Mouse (Mus musculus) MEL (cell line): ENCODE data around the gene C1qb. TPM values are rescaled to one million over a fixed set of nuclear protein-coding genes. Genes with fewer than 3 reads are reported as not detected.

Experiments used
- DNase-seq: peaks from one replicate; pipeline ENCODE4 v3.0.0; 2011; ENCODE audit warnings: low read depth, low spot score
- H3K27ac ChIP-seq: 2 replicates; pipeline ENCODE4 v1.5.1; 2012; ENCODE audit warnings: low read depth, mild to moderate bottlenecking, control low read depth, low read length, moderate library complexity; ENCODE audit not compliant: control insufficient read depth
- H3K27me3 ChIP-seq, 2 experiments: fragments of 150-350 bp in 1 of 2; sonication (generic) in 1 of 2; 2 replicates each; pipeline ENCODE4 v1.6.1; 2012; ENCODE audit warnings: low read length in 2 of 2, mild to moderate bottlenecking in 2 of 2, improper control_type of control experiment in 1 of 2, moderate library complexity in 1 of 2; ENCODE audit not compliant: insufficient read depth in 2 of 2, control insufficient read depth in 1 of 2
- H3K36me3 ChIP-seq, 2 experiments: 2 replicates each; pipeline ENCODE4 v1.6.1; 2012 to 2014; ENCODE audit warnings: low read length in 2 of 2, improper control_type of control experiment in 1 of 2, inconsistent platforms in 1 of 2, mild to moderate bottlenecking in 1 of 2; ENCODE audit not compliant: insufficient read depth in 2 of 2, control insufficient read depth in 1 of 2
- H3K4me1 ChIP-seq, 2 experiments: fragments of 150-350 bp in 1 of 2; sonication (generic) in 1 of 2; 2 replicates each; pipeline ENCODE4 v1.6.1; 2012; ENCODE audit warnings: low read length in 2 of 2, improper control_type of control experiment in 1 of 2, mild to moderate bottlenecking in 1 of 2; ENCODE audit not compliant: insufficient read depth in 2 of 2, control insufficient read depth in 1 of 2
- H3K4me3 ChIP-seq, 2 experiments: fragments of 150-350 bp in 1 of 2; sonication (generic) in 1 of 2; 2 replicates each; pipeline ENCODE4 v1.5.1; 2012; ENCODE audit warnings: low read depth in 2 of 2, low read length in 2 of 2, mild to moderate bottlenecking in 2 of 2, moderate library complexity in 2 of 2, control low read depth in 1 of 2, improper control_type of control experiment in 1 of 2; ENCODE audit not compliant: control insufficient read depth in 1 of 2, insufficient read depth in 1 of 2
- H3K79me2 ChIP-seq: 2 replicates; pipeline ENCODE4 v1.6.1; 2012; ENCODE audit warnings: mild to moderate bottlenecking, low read length, moderate library complexity; ENCODE audit not compliant: control insufficient read depth, poor library complexity, insufficient read depth
- H3K9ac ChIP-seq: 2 replicates; pipeline ENCODE4 v1.6.1; 2012; ENCODE audit warnings: low read depth, mild to moderate bottlenecking, control low read depth, low read length, moderate library complexity; ENCODE audit not compliant: control insufficient read depth, poor library complexity, severe bottlenecking
- H3K9me3 ChIP-seq: fragments of 150-350 bp; sonication (generic); replicated peaks from 2 replicates; pipeline ENCODE4 v1.6.1; 2012; ENCODE audit warnings: mild to moderate bottlenecking, low read length, improper control_type of control experiment, moderate library complexity; ENCODE audit not compliant: insufficient read depth
- BHLHE40 ChIP-seq: IDR thresholded peaks from 2 replicates; pipeline ENCODE4 v1.6.1; 2012; ENCODE audit warnings: low read depth, mild to moderate bottlenecking, inconsistent platforms, low read length, improper control_type of control experiment, borderline replicate concordance
- CHD1 ChIP-seq: IDR thresholded peaks from 2 replicates; pipeline ENCODE4 v1.6.1; 2012; ENCODE audit warnings: low read depth, mild to moderate bottlenecking, inconsistent platforms, low read length, improper control_type of control experiment
- CHD2 ChIP-seq: IDR thresholded peaks from 2 replicates; pipeline ENCODE4 v1.6.1; 2011; ENCODE audit warnings: low read length, improper control_type of control experiment
- CTCF ChIP-seq, 3 experiments: IDR thresholded peaks in 2 of 3; conservative IDR thresholded peaks in 1 of 3; 2 replicates each; pipeline ENCODE4 v1.5.1; 2011 to 2012; ENCODE audit warnings: low read length in 3 of 3, low read depth in 2 of 3, mild to moderate bottlenecking in 2 of 3, improper control_type of control experiment in 1 of 3, inconsistent platforms in 1 of 3, mixed read lengths in 1 of 3, moderate library complexity in 1 of 3; ENCODE audit not compliant: control insufficient read depth in 1 of 3, insufficient read depth in 1 of 3, poor library complexity in 1 of 3, severe bottlenecking in 1 of 3
- E2F4 ChIP-seq: IDR thresholded peaks from 2 replicates; pipeline ENCODE4 v1.6.1; 2011; ENCODE audit warnings: low read depth, low read length, improper control_type of control experiment, borderline replicate concordance
- ELF1 ChIP-seq: IDR thresholded peaks from 2 replicates; pipeline ENCODE4 v1.6.1; 2014; ENCODE audit warnings: low read depth, mild to moderate bottlenecking, inconsistent platforms, low read length, improper control_type of control experiment, moderate library complexity
- EP300 ChIP-seq, 2 experiments: IDR thresholded peaks; 2 replicates each; pipeline ENCODE4 v1.6.1; 2011; ENCODE audit warnings: improper control_type of control experiment in 2 of 2, low read length in 2 of 2, low read depth in 1 of 2, mild to moderate bottlenecking in 1 of 2
- ETS1 ChIP-seq: IDR thresholded peaks from 2 replicates; pipeline ENCODE4 v1.6.1; 2012; ENCODE audit warnings: low read depth, mild to moderate bottlenecking, inconsistent platforms, low read length, improper control_type of control experiment, moderate library complexity
- GABPA ChIP-seq: IDR thresholded peaks from 2 replicates; pipeline ENCODE4 v1.6.1; 2012; ENCODE audit warnings: low read depth, mild to moderate bottlenecking, inconsistent platforms, low read length, improper control_type of control experiment, moderate library complexity
- GATA1 ChIP-seq: IDR thresholded peaks from 2 replicates; pipeline ENCODE4 v1.6.1; 2011; ENCODE audit warnings: low read depth, low read length, improper control_type of control experiment
- HCFC1 ChIP-seq: IDR thresholded peaks from 2 replicates; pipeline ENCODE4 v1.6.1; 2012; ENCODE audit warnings: low read depth, mild to moderate bottlenecking, inconsistent platforms, low read length, improper control_type of control experiment, moderate library complexity
- JUND ChIP-seq: IDR thresholded peaks from 2 replicates; pipeline ENCODE4 v1.6.1; 2011; ENCODE audit warnings: low read depth, mild to moderate bottlenecking, improper control_type of control experiment, low read length
- KAT2A ChIP-seq: conservative IDR thresholded peaks from 2 replicates; pipeline ENCODE4 v1.6.1; 2012; ENCODE audit warnings: low read depth, low read length, improper control_type of control experiment, inconsistent platforms
- MAFK ChIP-seq: IDR thresholded peaks from 2 replicates; pipeline ENCODE4 v1.6.1; 2011; ENCODE audit warnings: low read depth, mild to moderate bottlenecking, low read length, improper control_type of control experiment, borderline replicate concordance
- MAX ChIP-seq: IDR thresholded peaks from 2 replicates; pipeline ENCODE4 v1.6.1; 2011; ENCODE audit warnings: low read length, improper control_type of control experiment
- MAZ ChIP-seq: IDR thresholded peaks from 2 replicates; pipeline ENCODE4 v1.6.1; 2012; ENCODE audit warnings: low read depth, mild to moderate bottlenecking, inconsistent platforms, low read length, improper control_type of control experiment
- MEF2A ChIP-seq: IDR thresholded peaks from 2 replicates; pipeline ENCODE4 v1.6.1; 2014; ENCODE audit warnings: low read depth, mild to moderate bottlenecking, inconsistent platforms, low read length, improper control_type of control experiment; ENCODE audit not compliant: poor library complexity, insufficient replicate concordance, severe bottlenecking; ENCODE audit errors: extremely low read depth
- MXI1 ChIP-seq: IDR thresholded peaks from 2 replicates; pipeline ENCODE4 v1.6.1; 2011; ENCODE audit warnings: mild to moderate bottlenecking, low read depth, low read length, improper control_type of control experiment
- MYB ChIP-seq: IDR thresholded peaks from 2 replicates; pipeline ENCODE4 v1.6.1; 2011; ENCODE audit warnings: mild to moderate bottlenecking, low read depth, low read length, improper control_type of control experiment
- MYC ChIP-seq: IDR thresholded peaks from 2 replicates; pipeline ENCODE4 v1.6.1; 2011; ENCODE audit warnings: low read depth, mild to moderate bottlenecking, low read length, improper control_type of control experiment, moderate library complexity
- NELFE ChIP-seq: IDR thresholded peaks from 2 replicates; pipeline ENCODE4 v1.6.1; 2011; ENCODE audit warnings: low read depth, low read length, improper control_type of control experiment
- NRF1 ChIP-seq: IDR thresholded peaks from 2 replicates; pipeline ENCODE4 v1.6.1; 2014; ENCODE audit warnings: low read depth, mild to moderate bottlenecking, inconsistent platforms, low read length, improper control_type of control experiment, moderate library complexity; ENCODE audit not compliant: poor library complexity, insufficient read depth, severe bottlenecking
- POLR2A ChIP-seq, 2 experiments: IDR thresholded peaks; 2 replicates each; pipeline ENCODE4 v1.6.1; 2011 to 2012; ENCODE audit warnings: low read length in 2 of 2, mild to moderate bottlenecking in 2 of 2, control low read depth in 1 of 2, improper control_type of control experiment in 1 of 2, low read depth in 1 of 2, moderate library complexity in 1 of 2; ENCODE audit not compliant: control insufficient read depth in 1 of 2, insufficient read depth in 1 of 2, poor library complexity in 1 of 2
- POLR2AphosphoS2 ChIP-seq: IDR thresholded peaks from 2 replicates; pipeline ENCODE4 v1.6.1; 2011; ENCODE audit warnings: low read length, improper control_type of control experiment
- POLR2AphosphoS5 ChIP-seq: IDR thresholded peaks from 2 replicates; pipeline ENCODE4 v1.6.1; 2012; ENCODE audit warnings: low read depth, borderline replicate concordance, mild to moderate bottlenecking, inconsistent platforms, low read length, moderate library complexity, mixed read lengths
- RAD21 ChIP-seq: IDR thresholded peaks from 2 replicates; pipeline ENCODE4 v1.6.1; 2011; ENCODE audit warnings: mild to moderate bottlenecking, low read depth, low read length, improper control_type of control experiment
- RCOR1 ChIP-seq: IDR thresholded peaks from 2 replicates; pipeline ENCODE4 v1.6.1; 2012; ENCODE audit warnings: low read depth, mild to moderate bottlenecking, inconsistent platforms, low read length, improper control_type of control experiment
- SIN3A ChIP-seq: IDR thresholded peaks from 2 replicates; pipeline ENCODE4 v1.6.1; 2012; ENCODE audit warnings: low read length, improper control_type of control experiment, inconsistent platforms
- SMC3 ChIP-seq: IDR thresholded peaks from 2 replicates; pipeline ENCODE4 v1.6.1; 2011; ENCODE audit warnings: low read depth, low read length, improper control_type of control experiment
- TAL1 ChIP-seq: IDR thresholded peaks from 2 replicates; pipeline ENCODE4 v1.6.1; 2012; ENCODE audit warnings: mild to moderate bottlenecking, inconsistent platforms, low read length, moderate library complexity, mixed read lengths
- TBP ChIP-seq: IDR thresholded peaks from 2 replicates; pipeline ENCODE4 v1.8.0; 2011; ENCODE audit warnings: low read depth, low read length, improper control_type of control experiment
- TCF12 ChIP-seq: IDR thresholded peaks from 2 replicates; pipeline ENCODE4 v1.6.1; 2014; ENCODE audit warnings: low read depth, mild to moderate bottlenecking, inconsistent platforms, low read length, improper control_type of control experiment, moderate library complexity
- UBTF ChIP-seq: IDR thresholded peaks from 2 replicates; pipeline ENCODE4 v1.6.1; 2012; ENCODE audit warnings: low read depth, mild to moderate bottlenecking, inconsistent platforms, low read length, improper control_type of control experiment, moderate library complexity, borderline replicate concordance; ENCODE audit not compliant: insufficient read depth
- USF1 ChIP-seq: IDR thresholded peaks from 2 replicates; pipeline ENCODE4 v1.6.1; 2014; ENCODE audit warnings: low read depth, mild to moderate bottlenecking, inconsistent platforms, low read length, improper control_type of control experiment, moderate library complexity
- USF2 ChIP-seq, 2 experiments: IDR thresholded peaks; 2 replicates each; pipeline ENCODE4 v1.6.1; 2011 to 2012; ENCODE audit warnings: improper control_type of control experiment in 2 of 2, low read length in 2 of 2, borderline replicate concordance in 1 of 2, inconsistent platforms in 1 of 2, low read depth in 1 of 2, mild to moderate bottlenecking in 1 of 2; ENCODE audit not compliant: insufficient read depth in 1 of 2
- ZC3H11A ChIP-seq: IDR thresholded peaks from 2 replicates; pipeline ENCODE4 v1.6.1; 2012; ENCODE audit warnings: low read depth, mild to moderate bottlenecking, inconsistent platforms, low read length, improper control_type of control experiment
- ZKSCAN1 ChIP-seq: IDR thresholded peaks from 2 replicates; pipeline ENCODE4 v1.6.1; 2012; ENCODE audit warnings: low read depth, mild to moderate bottlenecking, inconsistent platforms, low read length, improper control_type of control experiment, moderate library complexity
- ZMIZ1 ChIP-seq: IDR thresholded peaks from 2 replicates; pipeline ENCODE4 v1.6.1; 2012; ENCODE audit warnings: low read depth, mild to moderate bottlenecking, inconsistent platforms, low read length, improper control_type of control experiment, moderate library complexity
- ZNF384 ChIP-seq: IDR thresholded peaks from 2 replicates; pipeline ENCODE4 v1.6.1; 2012; ENCODE audit warnings: low read depth, mild to moderate bottlenecking, inconsistent platforms, low read length, improper control_type of control experiment
- polyA plus RNA-seq, 2 experiments: library from polyadenylated mRNA; stranded (reverse) in 1 of 2; unstranded in 1 of 2; fragments of >175 nt in 1 of 2; fragments of >200 nt in 1 of 2; gene quantifications; 2 replicates each; pipeline versions ENCODE4 v1.2.1 to v1.2.4; 2012; ENCODE audit warnings: low replicate concordance in 2 of 2, low read depth in 1 of 2; ENCODE audit not compliant: insufficient read length in 2 of 2, insufficient read depth in 1 of 2, missing spikeins in 1 of 2
- total RNA-seq: library from RNA; depleted of rRNA; stranded (reverse); fragments of 300-350 nt; gene quantifications from 2 replicates; pipeline ENCODE4 v1.2.3, GENCODE M21; 2012

The C1qb gene
- total and polyA plus RNA-seq, 3 experiments, result not detected

DNA sequence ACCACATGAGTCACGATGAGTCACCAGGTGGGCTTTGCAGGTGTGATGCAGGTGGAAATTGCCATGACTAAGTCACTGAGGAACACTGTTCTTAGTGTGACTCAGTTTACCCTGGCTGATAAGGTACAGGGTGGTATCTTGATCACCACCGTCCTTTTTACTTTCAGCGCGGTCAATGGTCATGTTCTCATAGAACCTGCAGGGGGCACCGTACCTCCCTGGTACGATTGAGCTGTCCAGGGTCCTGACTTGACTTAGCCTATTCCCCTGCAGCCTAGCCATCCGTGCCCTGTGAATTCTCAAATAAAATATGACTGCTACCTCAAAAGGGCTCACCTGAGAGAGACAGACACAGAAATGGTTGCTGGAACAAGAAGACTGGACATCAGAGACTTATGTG lies 21.0 kb upstream of the C1qb start:
- Histone ChIP-seq H3K9ac (no peak overlapping the region), H3K9me3 (no peaks in the 10 kb centered on the region), H3K79me2 (no peaks in the 10 kb centered on the region), H3K4me3 (no peak overlapping the region), H3K27me3 (no peaks in the 10 kb centered on the region), H3K4me1 (no peaks in the 10 kb centered on the region), H3K27ac (no peak overlapping the region), H3K36me3 (no peaks in the 10 kb centered on the region)
- DNase-seq, result peak; percentile 72
- peak; percentile 10; the same call in 1 of the 2 replicates for TF ChIP-seq ZC3H11A
- 0 out of 2 replicates have a peak, but pooled peaks have one; percentile 14 for TF ChIP-seq NELFE
- TF ChIP-seq SIN3A, result peak; percentile 65
- TF ChIP-seq POLR2AphosphoS2, result no peak
- TF ChIP-seq ELF1, result no peak
- TF ChIP-seq USF1, result no peak
- no peak for TF ChIP-seq CHD2
- TF ChIP-seq SMC3, result peak; percentile 68
- TF ChIP-seq GATA1, result no peak
- TF ChIP-seq HCFC1, result no peak
- no peak for TF ChIP-seq MAZ
- no peak for TF ChIP-seq MEF2A
- TF ChIP-seq POLR2AphosphoS5, result no peak
- TF ChIP-seq MXI1, result 0 out of 2 replicates have a peak, but pooled peaks have one; percentile 35
- TF ChIP-seq RAD21, result peak; percentile 23
- no peak for TF ChIP-seq TBP
- no peak for TF ChIP-seq NRF1
- no peak for TF ChIP-seq ZMIZ1
- TF ChIP-seq USF2 (IDR thresholded peaks at IDR 0.05; ENCODE audit: borderline replicate concordance in 1 of 2, insufficient read depth in 1 of 2, low read depth in 1 of 2, low read length in 2 of 2), result no peak
- no peak for TF ChIP-seq UBTF
- no peak for TF ChIP-seq ZKSCAN1
- TF ChIP-seq MAFK, result no peak
- no peak for TF ChIP-seq RCOR1
- TF ChIP-seq EP300 (IDR thresholded peaks at IDR 0.05; ENCODE audit: low read depth in 1 of 2, low read length in 2 of 2), result no peak
- TF ChIP-seq CHD1, result no peak
- TF ChIP-seq ZNF384, result no peak
- TF ChIP-seq CTCF (IDR thresholded peaks at IDR 0.05 in 2 of 3, conservative IDR thresholded peaks at IDR 0.05 in 1 of 3; ENCODE audit: control insufficient read depth in 1 of 3, insufficient read depth in 1 of 3, low read depth in 2 of 3, low read length in 3 of 3, poor library complexity in 1 of 3, severe bottlenecking in 1 of 3), result peak; percentile 65 to 74 (median 67)
- TF ChIP-seq JUND, result no peak
- TF ChIP-seq MYB, result no peak
- TF ChIP-seq BHLHE40, result no peak
- no peak for TF ChIP-seq KAT2A
- TF ChIP-seq GABPA, result no peak
- TF ChIP-seq ETS1, result no peak
- TF ChIP-seq E2F4, result no peak
- TF ChIP-seq TCF12, result no peak
- TF ChIP-seq TAL1, result no peak
- no peak for TF ChIP-seq MYC
- no peak for TF ChIP-seq POLR2A (IDR thresholded peaks at IDR 0.05; ENCODE audit: control insufficient read depth in 1 of 2, insufficient read depth in 1 of 2, low read depth in 1 of 2, low read length in 2 of 2, poor library complexity in 1 of 2)
- TF ChIP-seq MAX, result no peak
